Mouse (Mus musculus): ENCODE data around the gene Bmp10.
"Not testable (repeated sequence)": the region's sequence is repeated elsewhere in the genome, so short reads cannot be mapped to it uniquely, and the experiment has no call there.

Gene Bmp10

GRCm38 (mm10) chr6:87449534-87449933 lies 20.7 kb downstream of the Bmp10 start:
- no peak for DNase-seq (ENCODE audit: low spot score)

DNA sequence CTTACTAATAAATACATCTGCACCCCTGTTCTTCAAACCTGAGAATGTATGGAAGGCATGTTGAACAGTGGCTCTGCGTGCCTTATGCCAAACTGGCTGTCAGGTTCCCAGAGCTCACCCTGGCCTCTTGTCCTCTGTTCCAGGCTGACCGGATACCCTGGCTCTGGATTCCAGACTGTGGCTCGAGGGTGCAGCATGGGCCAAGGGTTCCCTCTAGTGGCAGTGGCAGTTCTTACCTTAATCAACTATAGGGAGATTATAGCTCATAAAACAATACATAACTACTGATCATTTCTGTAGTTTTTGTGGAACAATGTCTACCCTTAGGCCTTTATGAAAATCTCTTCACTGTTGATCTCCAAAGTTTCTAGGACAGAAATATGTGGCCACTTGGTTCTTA lies 22.2 kb downstream of the Bmp10 start:
- peak; percentile 35 for DNase-seq (ENCODE audit: low spot score)

DNA sequence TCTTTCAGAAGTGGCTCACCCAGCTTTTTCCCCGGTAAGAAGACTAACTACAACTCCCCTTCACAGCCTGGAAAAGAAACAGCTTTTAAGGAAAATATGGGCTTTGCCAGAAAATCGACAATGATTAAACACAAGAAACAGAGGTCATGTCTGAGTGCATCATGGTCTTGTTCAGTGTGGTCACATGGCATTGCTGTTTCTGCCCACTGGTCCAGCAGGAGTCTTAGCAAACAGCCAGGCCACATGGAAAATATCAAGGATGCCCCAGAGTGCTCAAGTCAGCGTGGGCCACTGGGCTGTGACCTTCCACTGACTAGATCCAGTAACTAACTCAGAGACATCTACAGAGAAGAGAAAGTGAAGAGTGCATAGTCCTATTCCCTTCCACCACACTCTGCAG lies 23.0 kb downstream of the Bmp10 start:
- no peak for DNase-seq (ENCODE audit: low spot score)

DNA sequence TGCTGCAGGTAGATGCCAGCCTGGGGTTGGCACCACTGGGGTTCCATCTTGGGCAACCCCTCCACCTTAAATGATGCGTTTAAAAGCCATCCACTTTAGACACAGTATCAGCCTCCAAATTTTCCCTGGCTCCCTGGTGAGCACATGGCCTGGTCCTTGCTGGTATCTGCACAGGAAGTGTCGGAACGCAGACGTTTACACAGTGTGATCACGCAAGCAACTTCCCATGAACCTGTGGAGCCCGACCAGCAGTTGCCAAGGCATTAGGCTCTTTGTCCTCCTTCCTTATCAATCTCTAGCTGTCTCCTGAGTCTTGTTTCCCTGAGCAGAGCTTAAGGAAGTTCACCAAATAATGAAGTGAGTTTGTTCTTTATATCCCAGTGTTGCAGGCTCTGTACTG lies 26.7 kb downstream of the Bmp10 start:
- no peak for DNase-seq (ENCODE audit: low spot score)

DNA sequence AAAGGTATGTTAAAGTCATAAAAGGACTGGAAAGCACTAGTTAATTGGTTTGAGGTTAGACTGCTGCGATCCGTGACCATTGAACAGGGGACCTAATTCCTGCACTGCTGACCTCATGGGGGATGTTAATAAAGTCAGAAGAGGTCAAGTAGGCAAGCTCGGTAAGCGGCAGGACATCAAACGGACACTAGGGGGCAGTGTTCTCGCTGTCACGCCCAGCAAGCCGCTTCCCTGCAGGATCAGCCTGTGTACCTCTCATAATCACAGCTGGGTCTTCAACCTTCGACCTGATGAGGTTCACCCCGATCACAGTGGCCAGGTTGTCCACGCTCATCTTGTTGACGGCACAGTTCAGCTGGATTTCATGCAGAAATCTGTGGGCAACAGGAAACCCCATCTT lies 37.4 kb downstream of the Bmp10 start:
- DNase-seq (ENCODE audit: low spot score): peak; percentile 72

- DNase-seq (ENCODE audit: low spot score): no peak
Observed at GRCm38 (mm10) chr6:87467373-87467772, 38.6 kb downstream of the Bmp10 start.

- no peak for DNase-seq (ENCODE audit: low spot score)
Observed at GRCm38 (mm10) chr6:87468372-87468771, 39.6 kb downstream of the Bmp10 start.

DNA sequence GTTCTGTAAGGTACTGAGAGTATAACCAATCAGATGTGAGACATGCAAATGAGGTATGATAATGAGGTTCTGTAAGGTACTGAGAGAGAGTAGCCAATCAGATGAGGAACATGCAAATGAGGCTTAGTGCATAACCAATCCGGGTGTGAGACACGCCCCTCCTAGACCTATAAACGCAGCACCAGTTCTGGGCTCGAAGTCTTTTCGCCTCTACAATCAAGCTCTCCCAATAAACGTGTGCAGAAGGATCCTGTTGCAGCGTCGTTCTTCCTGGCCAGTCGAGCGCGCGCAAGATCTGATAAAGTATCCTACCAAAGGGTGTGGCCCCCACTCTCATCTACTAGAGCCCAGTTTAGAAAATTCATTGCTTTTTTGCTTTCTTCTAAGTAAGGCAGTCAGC lies 41.3 kb downstream of the Bmp10 start:
- DNase-seq (ENCODE audit: low spot score): not testable (repeated sequence)

GRCm38 (mm10) chr6:87475223-87475622 lies 46.4 kb downstream of the Bmp10 start:
- no peak for DNase-seq (ENCODE audit: low spot score)

DNA sequence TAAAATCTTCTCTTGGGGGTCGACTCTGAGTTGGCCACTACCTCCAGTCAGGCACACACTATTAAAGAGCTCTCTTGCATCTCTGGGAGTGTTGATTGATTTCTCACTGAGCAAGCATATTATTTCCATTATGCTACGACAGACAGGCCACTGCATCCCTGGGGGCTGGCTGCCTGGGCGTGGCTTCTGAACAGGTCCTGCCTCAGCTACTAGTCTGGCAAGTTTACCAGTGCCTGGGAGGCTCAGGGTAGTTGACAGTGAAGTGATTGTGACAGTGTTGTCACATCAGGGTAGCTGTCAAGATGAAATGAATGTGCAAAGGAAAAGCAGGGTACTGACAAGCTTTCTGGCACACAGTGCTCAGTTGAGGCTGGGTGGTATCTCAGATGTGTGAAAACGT lies 50.1 kb downstream of the Bmp10 start:
- DNase-seq (ENCODE audit: low spot score): no peak

DNA sequence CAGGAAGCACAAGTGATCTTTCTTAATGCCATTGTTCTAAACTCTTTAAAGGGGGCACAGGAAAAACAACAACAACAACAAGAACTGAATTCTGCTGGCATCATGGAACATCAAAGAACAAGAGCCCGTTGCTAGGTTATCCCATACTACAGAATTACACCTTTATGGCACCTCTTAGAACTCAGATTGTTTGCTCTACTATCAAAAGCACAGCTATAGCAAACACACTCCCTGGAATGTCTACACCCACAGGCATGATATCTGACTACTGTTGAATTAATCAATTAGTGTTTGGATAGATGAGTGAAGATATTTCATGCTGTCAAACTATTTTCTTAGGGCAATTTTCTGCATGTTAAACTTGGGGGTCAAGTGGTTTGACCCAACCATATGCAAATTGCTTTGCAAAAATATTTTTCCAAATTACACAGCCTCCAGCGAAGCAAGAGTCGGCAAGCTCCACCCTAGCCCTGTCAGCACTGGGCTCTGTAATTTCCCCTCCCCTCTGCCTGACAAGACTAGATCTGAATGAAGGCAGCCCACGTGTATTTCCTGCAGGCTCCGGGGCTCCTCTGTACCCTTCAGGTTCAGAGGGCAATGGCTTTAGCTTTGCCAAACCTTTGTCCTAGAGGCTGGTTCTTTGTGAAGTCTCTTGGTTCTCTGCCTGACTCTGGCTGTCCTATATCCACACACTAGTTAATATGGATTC lies 50.7 kb downstream of the Bmp10 start:
- no peak for DNase-seq (ENCODE audit: low spot score)

- DNase-seq (ENCODE audit: low spot score): no peak
Observed at GRCm38 (mm10) chr6:87483224-87483899, 54.6 kb downstream of the Bmp10 start.

DNA sequence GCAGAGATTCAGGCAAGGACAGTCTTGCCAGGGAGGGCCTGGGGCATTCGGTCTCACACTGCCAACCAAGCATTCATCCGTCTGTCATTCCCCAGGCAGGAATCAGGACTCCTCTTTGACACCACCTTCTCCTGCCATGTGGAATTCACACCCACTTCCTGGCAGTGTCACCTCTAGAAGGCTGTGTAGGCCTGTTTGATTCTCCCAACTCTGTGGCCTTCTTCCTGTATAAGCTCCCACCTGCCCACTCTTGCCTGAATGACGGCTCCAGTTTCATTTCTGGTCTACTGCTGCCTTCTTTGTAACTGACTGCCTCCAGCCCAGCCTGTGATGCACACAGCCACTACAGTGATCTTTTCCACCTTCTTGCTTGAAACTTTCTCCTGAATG lies 55.1 kb downstream of the Bmp10 start:
- no peak for DNase-seq (ENCODE audit: low spot score)

DNA sequence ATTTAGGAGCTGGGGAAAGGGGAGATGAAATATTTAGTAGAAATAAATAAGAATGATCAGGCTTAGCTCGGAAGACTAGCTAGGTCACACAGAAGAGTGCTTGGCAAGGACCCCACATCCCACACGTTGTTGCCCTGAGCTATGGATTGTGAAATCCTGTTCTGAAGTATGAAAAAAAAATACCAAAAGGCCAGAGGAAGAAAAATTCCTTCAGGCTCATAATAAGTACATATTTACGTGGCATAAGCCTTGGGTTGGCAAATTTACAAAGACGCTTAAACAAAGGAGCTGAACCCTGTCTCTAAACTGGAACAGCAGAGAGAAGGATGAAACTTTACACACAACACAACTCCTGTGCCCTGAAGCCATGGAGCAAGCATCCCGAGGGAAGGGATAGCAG lies 56.0 kb downstream of the Bmp10 start:
- DNase-seq (ENCODE audit: low spot score): no peak

Data from urinary bladder, postnatal 25 days (tissue).